Mouse (Mus musculus) layer of hippocampus, adult 8-10 months (tissue): Measurements from ENCODE around the gene Trim65. TPM values are rescaled to one million over a fixed set of nuclear protein-coding genes. Genes with fewer than 3 reads are reported as not detected.

ENCODE experiments used
- DNase-seq, 2 experiments: peaks; one replicate each; pipeline ENCODE4 v3.0.0; 2022; ENCODE audit warnings: low spot score in 2 of 2
- total RNA-seq, 4 experiments: library from RNA; stranded (reverse); gene quantifications; 2 replicates each; pipeline ENCODE4 v1.2.4; 2022

Trim65 gene
- total RNA-seq, 4 experiments from 2014 or later, result 7.2 to 10.0 (median 7.9) TPM

GRCm38 (mm10) chr11:116088741-116089394 is 42.1 kb downstream of the Trim65 start:
- no peak for DNase-seq

- no peak for DNase-seq
Observed at GRCm38 (mm10) chr11:116088188-116088587, 42.7 kb downstream of the Trim65 start.

GRCm38 (mm10) chr11:116087194-116088130 is 43.5 kb downstream of the Trim65 start:
- peak; percentile 68 to 80 for DNase-seq

- DNase-seq, result peak; percentile 99 to 100
Observed at GRCm38 (mm10) chr11:116086258-116087193, 44.4 kb downstream of the Trim65 start, which contains the start of gene Wbp2. Gene Wbp2, minus strand, starts transcription at chr11:116086995.

- DNase-seq, result no peak
Observed at GRCm38 (mm10) chr11:116084166-116084565, 46.8 kb downstream of the Trim65 start.

- DNase-seq, result no peak
Observed at GRCm38 (mm10) chr11:116083096-116083672, 47.7 kb downstream of the Trim65 start.

GRCm38 (mm10) chr11:116081081-116081480 is 49.8 kb downstream of the Trim65 start:
- DNase-seq, result no peak

GRCm38 (mm10) chr11:116079511-116079910 is 51.4 kb downstream of the Trim65 start:
- DNase-seq, result peak; percentile 87 to 89

- no peak for DNase-seq
Observed at GRCm38 (mm10) chr11:116078676-116079320, 52.1 kb downstream of the Trim65 start.

- DNase-seq, result no peak
Observed at GRCm38 (mm10) chr11:116078221-116078620, 52.7 kb downstream of the Trim65 start.

- DNase-seq, result no peak
Observed at GRCm38 (mm10) chr11:116077446-116078204, 53.3 kb downstream of the Trim65 start, which contains the start of gene Unc13d. Gene Unc13d, minus strand, starts transcription at chr11:116077961.

GRCm38 (mm10) chr11:116076836-116077235 is 54.1 kb downstream of the Trim65 start:
- no peak for DNase-seq

- no peak for DNase-seq
Observed at GRCm38 (mm10) chr11:116076266-116076540, 54.7 kb downstream of the Trim65 start.

GRCm38 (mm10) chr11:116075539-116076265 is 55.2 kb downstream of the Trim65 start:
- no peak for DNase-seq

- DNase-seq, result no peak
Observed at GRCm38 (mm10) chr11:116074436-116074991, 56.4 kb downstream of the Trim65 start.

- DNase-seq, result no peak
Observed at GRCm38 (mm10) chr11:116072608-116073007, 58.3 kb downstream of the Trim65 start.
